Mouse (Mus musculus): Measurements from ENCODE around the gene Hist1h2ag.

DNA sequence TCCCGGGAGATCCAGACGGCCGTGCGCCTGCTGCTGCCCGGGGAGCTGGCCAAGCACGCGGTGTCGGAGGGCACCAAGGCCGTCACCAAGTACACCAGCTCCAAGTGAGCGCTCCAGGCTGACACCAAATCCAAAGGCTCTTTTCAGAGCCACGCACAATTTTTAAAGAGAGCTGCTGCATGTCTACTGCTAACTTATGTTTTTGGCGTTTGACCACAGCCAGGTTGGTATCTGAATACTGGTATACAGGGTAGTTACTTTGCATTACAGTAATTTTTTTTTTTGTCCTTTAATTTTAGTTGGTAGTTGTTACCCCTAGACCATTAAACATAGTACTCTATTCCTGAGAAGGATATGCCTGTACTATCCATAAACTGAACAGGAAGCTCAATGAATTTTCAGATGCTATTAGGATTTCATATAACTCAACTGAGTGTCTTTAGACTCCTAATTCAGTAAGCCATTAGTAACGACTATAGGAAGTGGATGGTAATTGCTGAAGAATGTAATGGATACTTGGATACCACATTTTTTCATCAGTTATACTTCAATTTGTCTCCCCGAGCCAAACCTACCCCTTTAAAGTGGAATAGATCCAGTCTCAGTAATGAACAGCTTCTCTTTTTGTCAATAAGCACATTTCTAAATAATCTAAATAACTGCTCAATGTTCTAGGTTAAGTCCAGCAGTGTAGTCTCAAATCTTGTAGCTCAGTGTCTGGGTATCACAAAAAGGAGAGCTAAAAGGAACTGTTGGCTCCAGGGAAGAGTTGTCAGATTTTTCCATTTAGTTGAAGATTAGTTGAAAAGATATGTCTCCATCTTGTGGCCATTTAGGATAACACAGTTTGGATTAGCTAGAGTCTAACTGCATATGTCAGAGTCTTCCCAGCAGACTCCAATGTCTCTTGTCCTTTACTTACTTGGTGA, 1.0 kb upstream of the Hist1h2ag start:
- TF ChIP-seq POLR2A (IDR thresholded peaks at IDR 0.05; ENCODE audit: extremely low read depth, insufficient read depth, low read length), result no peak
- TF ChIP-seq CTCF (IDR thresholded peaks at IDR 0.05; ENCODE audit: extremely low read depth, insufficient read depth, low read length), result no peak

All from cortical plate, adult 2 months (tissue).